Mouse (Mus musculus): ENCODE data around the gene Pigv. TPM values are rescaled to one million over a fixed set of nuclear protein-coding genes. Genes with fewer than 3 reads are reported as not detected.

Gene Pigv
- polyA plus RNA-seq, 1 experiment: 14.5 TPM

DNA sequence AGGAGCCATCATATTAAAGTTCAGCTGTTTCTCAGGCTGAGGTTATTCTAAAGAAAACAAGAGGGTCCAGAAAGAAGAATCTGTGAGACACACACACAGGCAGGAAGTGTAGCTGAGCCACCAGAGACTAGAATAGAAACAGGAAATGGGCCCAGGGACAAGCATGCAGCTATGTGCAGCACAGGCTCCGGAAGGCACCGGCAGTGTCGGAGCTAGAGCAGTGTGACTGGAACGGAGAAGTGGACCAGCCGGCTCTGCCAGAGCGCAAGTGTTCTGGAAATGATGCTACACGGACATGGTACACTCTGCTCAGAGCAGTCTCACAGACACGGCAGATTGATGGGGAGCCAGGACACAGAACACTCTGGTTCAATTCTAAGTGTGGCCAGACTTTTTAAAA, 34.5 kb upstream of the Pigv start:
- peak; percentile 72 to 87 for DNase-seq (ENCODE audit: low read depth in 1 of 2, low spot score in 2 of 2)
- peak overlapping the region; percentile 94 for H3K27ac ChIP-seq (ENCODE audit: insufficient read depth, low read length)

DNA sequence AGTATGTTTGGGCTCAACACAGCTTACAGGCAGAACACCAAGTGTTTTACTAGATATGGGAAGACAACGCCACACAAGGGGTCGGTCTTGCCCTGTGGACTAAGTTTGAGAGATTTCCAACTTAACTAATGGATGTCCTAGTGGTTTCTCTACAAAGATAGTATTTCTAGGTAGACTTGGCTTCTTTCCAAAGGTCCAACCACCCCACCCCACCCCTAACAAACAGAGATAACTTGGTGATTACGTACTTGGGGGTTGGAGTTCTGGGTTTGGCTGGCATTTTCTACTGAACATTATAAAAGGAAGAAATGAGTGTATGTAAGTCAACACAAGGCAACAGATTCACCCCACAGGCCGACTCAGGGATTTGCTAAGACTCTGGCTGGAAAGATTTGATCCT, 32.6 kb upstream of the Pigv start:
- H3K4me1 ChIP-seq (ENCODE audit: control insufficient read depth, insufficient read depth, insufficient read length): peaks cover 40% of the 10 kb centered on the region
- TF ChIP-seq CTCF (IDR thresholded peaks at IDR 0.05; ENCODE audit: extremely low read depth, insufficient read depth, insufficient read length, insufficient replicate concordance) (no peak), POLR2A (IDR thresholded peaks at IDR 0.05; ENCODE audit: low read depth, low read length) (no peak)
- H3K4me3 ChIP-seq (ENCODE audit: extremely low read depth, insufficient read depth, insufficient read length): no peak overlapping the region
- peak overlapping the region; percentile 30 for H3K27ac ChIP-seq (ENCODE audit: insufficient read depth, low read length)
- no peak for DNase-seq (ENCODE audit: low read depth in 1 of 2, low spot score in 2 of 2)
- WGBS: 72% methylated on average over 4 of the region's 4 CpGs
- no peaks in the 10 kb centered on the region for H3K27me3 ChIP-seq (ENCODE audit: control insufficient read depth, insufficient read depth, low read length)
- peaks cover 14% of the 10 kb centered on the region for H3K36me3 ChIP-seq (ENCODE audit: control insufficient read depth, insufficient read depth, low read length)

More for the DNA sequence above, 34.5 kb upstream of the Pigv start:
- H3K4me3 ChIP-seq (ENCODE audit: extremely low read depth, insufficient read depth, insufficient read length): peak overlapping the region; percentile 10; the same call in 1 of the 2 replicates
- TF ChIP-seq POLR2A (IDR thresholded peaks at IDR 0.05; ENCODE audit: low read depth, low read length) (peak; percentile 59), CTCF (IDR thresholded peaks at IDR 0.05; ENCODE audit: extremely low read depth, insufficient read depth, insufficient read length, insufficient replicate concordance) (no peak)
- peaks cover 8% of the 10 kb centered on the region; the same call in 1 of the 2 replicates for H3K36me3 ChIP-seq (ENCODE audit: control insufficient read depth, insufficient read depth, low read length)
- H3K4me1 ChIP-seq (ENCODE audit: control insufficient read depth, insufficient read depth, insufficient read length): peaks cover 40% of the 10 kb centered on the region
- WGBS: 2% methylated on average over 8 of the region's 8 CpGs
- H3K27me3 ChIP-seq (ENCODE audit: control insufficient read depth, insufficient read depth, low read length): no peaks in the 10 kb centered on the region

DNA sequence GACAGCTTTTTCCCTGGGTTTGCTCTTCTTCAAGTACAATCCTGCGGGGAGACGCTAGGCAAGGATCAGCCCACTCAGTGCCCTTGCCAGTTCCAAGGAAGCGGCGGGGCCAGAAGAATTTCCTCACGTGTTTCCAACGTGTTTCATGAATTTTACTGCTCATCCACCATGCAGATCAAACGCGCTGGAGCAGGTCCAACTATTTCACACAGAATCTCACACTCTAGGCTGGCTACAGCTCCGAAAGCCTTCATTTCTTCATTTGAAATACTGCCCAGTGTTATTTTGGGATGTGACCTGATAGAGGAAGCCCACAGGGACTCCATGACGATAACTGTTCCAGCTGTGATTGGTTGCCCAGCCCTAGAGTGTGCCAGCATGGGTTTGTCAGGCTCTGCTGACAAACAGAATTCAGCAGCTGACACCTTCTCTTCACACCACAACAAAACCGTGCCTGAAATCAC, 28.5 kb upstream of the Pigv start:
- 72% methylated on average over 11 of the region's 11 CpGs for WGBS

DNA sequence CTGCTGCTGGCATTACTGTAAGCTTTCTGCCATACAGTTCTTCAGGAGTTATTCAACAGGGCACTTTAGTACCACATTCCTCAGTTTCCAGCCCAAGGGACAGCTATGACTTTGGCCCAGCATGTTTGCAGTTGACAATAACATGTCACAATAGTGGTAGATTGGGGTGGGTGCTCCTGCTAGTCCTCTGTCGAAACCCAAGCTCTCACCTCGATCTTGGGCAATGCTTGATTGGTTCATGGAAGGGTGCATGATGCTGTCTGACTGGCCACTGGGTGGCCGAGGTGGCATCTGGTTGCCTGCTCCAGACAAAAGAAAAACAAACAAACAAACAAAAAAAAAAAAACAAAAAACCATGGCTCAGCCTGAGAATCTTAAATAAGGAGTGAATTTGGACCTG, 22.9 kb upstream of the Pigv start:
- H3K27me3 ChIP-seq (ENCODE audit: control insufficient read depth, insufficient read depth, low read length): no peaks in the 10 kb centered on the region
- H3K27ac ChIP-seq (ENCODE audit: insufficient read depth, low read length): no peak overlapping the region
- no peak for TF ChIP-seq POLR2A (IDR thresholded peaks at IDR 0.05; ENCODE audit: low read depth, low read length)
- WGBS: 78% methylated on average over 3 of the region's 3 CpGs
- DNase-seq (ENCODE audit: low read depth in 1 of 2, low spot score in 2 of 2): no peak
- peaks cover 60% of the 10 kb centered on the region for H3K36me3 ChIP-seq (ENCODE audit: control insufficient read depth, insufficient read depth, low read length)
- H3K4me3 ChIP-seq (ENCODE audit: extremely low read depth, insufficient read depth, insufficient read length): no peak overlapping the region
- no peaks in the 10 kb centered on the region for H3K4me1 ChIP-seq (ENCODE audit: control insufficient read depth, insufficient read depth, insufficient read length)

More for the DNA sequence above, 28.5 kb upstream of the Pigv start:
- no peak overlapping the region for H3K4me3 ChIP-seq (ENCODE audit: extremely low read depth, insufficient read depth, insufficient read length)
- DNase-seq (ENCODE audit: low read depth in 1 of 2, low spot score in 2 of 2): no peak
- peaks cover 19% of the 10 kb centered on the region for H3K4me1 ChIP-seq (ENCODE audit: control insufficient read depth, insufficient read depth, insufficient read length)
- TF ChIP-seq CTCF (IDR thresholded peaks at IDR 0.05; ENCODE audit: extremely low read depth, insufficient read depth, insufficient read length, insufficient replicate concordance) (no peak), POLR2A (IDR thresholded peaks at IDR 0.05; ENCODE audit: low read depth, low read length) (no peak)
- peaks cover 15% of the 10 kb centered on the region for H3K36me3 ChIP-seq (ENCODE audit: control insufficient read depth, insufficient read depth, low read length)
- H3K27me3 ChIP-seq (ENCODE audit: control insufficient read depth, insufficient read depth, low read length): no peaks in the 10 kb centered on the region
- no peak overlapping the region for H3K27ac ChIP-seq (ENCODE audit: insufficient read depth, low read length)

DNA sequence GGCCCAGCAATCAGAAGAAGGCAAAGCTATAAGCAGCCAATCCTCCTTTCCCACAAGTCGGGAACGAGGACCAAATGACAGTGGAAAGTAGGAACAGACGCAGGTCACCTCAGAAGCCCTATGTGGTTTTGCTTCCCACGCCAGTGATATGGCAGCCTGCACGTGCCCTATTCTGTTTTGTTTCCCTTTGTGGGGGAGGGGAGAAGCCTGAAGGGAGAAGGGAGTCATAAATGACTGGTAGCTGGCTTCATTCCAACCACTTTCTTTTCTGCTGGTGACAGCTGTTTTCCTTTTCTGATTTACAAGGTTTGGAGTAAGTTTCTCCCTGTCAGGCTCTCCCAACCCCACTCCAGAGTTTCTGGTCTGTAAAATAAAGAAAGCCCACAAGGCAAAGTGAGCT, 17.8 kb upstream of the Pigv start:
- Histone ChIP-seq H3K27ac (ENCODE audit: insufficient read depth, low read length) (no peak overlapping the region), H3K4me3 (ENCODE audit: extremely low read depth, insufficient read depth, insufficient read length) (no peak overlapping the region), H3K36me3 (ENCODE audit: control insufficient read depth, insufficient read depth, low read length) (peaks cover 93% of the 10 kb centered on the region), H3K27me3 (ENCODE audit: control insufficient read depth, insufficient read depth, low read length) (no peaks in the 10 kb centered on the region), H3K4me1 (ENCODE audit: control insufficient read depth, insufficient read depth, insufficient read length) (no peaks in the 10 kb centered on the region)
- TF ChIP-seq CTCF (IDR thresholded peaks at IDR 0.05; ENCODE audit: extremely low read depth, insufficient read depth, insufficient read length, insufficient replicate concordance): no peak
- 52% methylated on average over 5 of the region's 5 CpGs for whole genome bisulfite sequencing
- DNase-seq (ENCODE audit: low read depth in 1 of 2, low spot score in 2 of 2): no peak

DNA sequence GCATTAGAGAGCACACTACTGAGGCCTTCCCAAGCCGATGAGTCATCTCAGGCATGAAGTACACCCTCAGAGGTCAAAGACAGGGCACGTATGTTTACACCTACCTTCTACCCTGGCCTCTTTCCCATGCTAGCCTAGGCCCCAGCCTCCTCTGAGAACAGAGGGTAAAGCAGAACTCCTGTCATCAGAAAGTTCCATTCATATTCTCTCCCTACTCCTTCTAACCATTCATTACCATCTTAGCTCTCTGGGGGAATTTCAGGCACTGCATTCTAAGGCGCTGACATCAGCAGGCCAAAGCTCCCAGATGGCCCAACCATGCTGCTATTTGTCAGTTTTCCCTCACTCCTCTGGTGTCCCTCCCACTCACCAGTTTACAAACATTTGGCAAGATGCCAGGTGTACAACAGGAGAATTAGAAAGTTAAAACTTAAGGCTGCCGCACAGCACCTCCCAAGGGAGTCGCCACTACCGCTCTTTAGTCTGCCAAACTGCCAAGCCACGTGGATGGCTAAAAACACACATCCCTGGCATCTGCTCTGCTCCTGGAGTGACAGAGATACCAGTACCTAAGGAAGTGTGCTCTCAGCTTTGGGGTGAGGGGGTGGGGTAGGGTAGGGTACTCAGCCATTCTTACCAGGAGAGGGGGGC, 16.1 kb upstream of the Pigv start:
- Histone ChIP-seq H3K27ac (ENCODE audit: insufficient read depth, low read length) (peak overlapping the region; percentile 0; the same call in 1 of the 2 replicates), H3K4me3 (ENCODE audit: extremely low read depth, insufficient read depth, insufficient read length) (no peak overlapping the region), H3K27me3 (ENCODE audit: control insufficient read depth, insufficient read depth, low read length) (no peaks in the 10 kb centered on the region), H3K36me3 (ENCODE audit: control insufficient read depth, insufficient read depth, low read length) (peaks cover 91% of the 10 kb centered on the region), H3K4me1 (ENCODE audit: control insufficient read depth, insufficient read depth, insufficient read length) (no peaks in the 10 kb centered on the region)
- 53% methylated on average over 7 of the region's 7 CpGs for WGBS
- DNase-seq (ENCODE audit: low read depth in 1 of 2, low spot score in 2 of 2): no peak
- no peak for TF ChIP-seq POLR2A (IDR thresholded peaks at IDR 0.05; ENCODE audit: low read depth, low read length)
- TF ChIP-seq CTCF (IDR thresholded peaks at IDR 0.05; ENCODE audit: extremely low read depth, insufficient read depth, insufficient read length, insufficient replicate concordance): no peak

DNA sequence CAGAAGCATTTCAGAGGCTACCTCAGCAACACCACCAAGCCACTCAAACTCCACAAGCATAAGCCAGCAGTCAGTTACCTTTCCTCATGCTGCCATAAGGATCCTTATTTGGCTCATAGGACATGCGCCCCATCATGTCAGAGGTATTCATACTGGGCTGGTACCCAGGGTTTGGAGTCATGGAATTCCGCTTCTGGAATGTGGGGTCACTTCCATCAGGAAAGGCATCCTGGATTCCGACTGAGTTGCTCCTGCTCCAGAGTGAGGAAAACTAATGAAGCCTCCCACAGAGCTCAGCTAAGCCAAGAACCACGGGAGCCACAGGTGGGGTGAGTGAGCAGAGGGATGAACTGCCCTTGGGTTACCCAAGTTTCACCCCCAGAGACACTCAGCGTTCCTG, 14.7 kb upstream of the Pigv start:
- Histone ChIP-seq H3K4me3 (ENCODE audit: extremely low read depth, insufficient read depth, insufficient read length) (no peak overlapping the region), H3K36me3 (ENCODE audit: control insufficient read depth, insufficient read depth, low read length) (peaks cover 85% of the 10 kb centered on the region), H3K27ac (ENCODE audit: insufficient read depth, low read length) (no peak overlapping the region), H3K4me1 (ENCODE audit: control insufficient read depth, insufficient read depth, insufficient read length) (no peaks in the 10 kb centered on the region), H3K27me3 (ENCODE audit: control insufficient read depth, insufficient read depth, low read length) (no peaks in the 10 kb centered on the region)
- WGBS: 91% methylated on average over 5 of the region's 5 CpGs
- no peak for DNase-seq (ENCODE audit: low read depth in 1 of 2, low spot score in 2 of 2)
- no peak for TF ChIP-seq CTCF (IDR thresholded peaks at IDR 0.05; ENCODE audit: extremely low read depth, insufficient read depth, insufficient read length, insufficient replicate concordance)
- TF ChIP-seq POLR2A (IDR thresholded peaks at IDR 0.05; ENCODE audit: low read depth, low read length): no peak

All from spleen, adult 2 months (tissue).